Mouse (Mus musculus): Measurements from ENCODE around the gene Asphd1.

The Asphd1 gene

GRCm38 (mm10) chr7:126896912-126897311 lies 52.5 kb downstream of the Asphd1 start:
- no peak for DNase-seq (ENCODE audit: low read depth)

All from fibroblast of lung, adult 2 months (primary cell).